Mouse (Mus musculus) MEL (cell line): ENCODE data around the gene Fdps.

ENCODE experiments used
- CHD2 ChIP-seq: IDR thresholded peaks from 2 replicates; pipeline ENCODE4 v1.6.1; 2011; ENCODE audit warnings: low read length, improper control_type of control experiment
- CTCF ChIP-seq, 3 experiments: IDR thresholded peaks in 2 of 3; conservative IDR thresholded peaks in 1 of 3; 2 replicates each; pipeline ENCODE4 v1.5.1; 2011 to 2012; ENCODE audit warnings: low read length in 3 of 3, low read depth in 2 of 3, mild to moderate bottlenecking in 2 of 3, improper control_type of control experiment in 1 of 3, inconsistent platforms in 1 of 3, mixed read lengths in 1 of 3, moderate library complexity in 1 of 3; ENCODE audit not compliant: control insufficient read depth in 1 of 3, insufficient read depth in 1 of 3, poor library complexity in 1 of 3, severe bottlenecking in 1 of 3
- EP300 ChIP-seq, 2 experiments: IDR thresholded peaks; 2 replicates each; pipeline ENCODE4 v1.6.1; 2011; ENCODE audit warnings: improper control_type of control experiment in 2 of 2, low read length in 2 of 2, low read depth in 1 of 2, mild to moderate bottlenecking in 1 of 2
- ZKSCAN1 ChIP-seq: IDR thresholded peaks from 2 replicates; pipeline ENCODE4 v1.6.1; 2012; ENCODE audit warnings: low read depth, mild to moderate bottlenecking, inconsistent platforms, low read length, improper control_type of control experiment, moderate library complexity
- ZMIZ1 ChIP-seq: IDR thresholded peaks from 2 replicates; pipeline ENCODE4 v1.6.1; 2012; ENCODE audit warnings: low read depth, mild to moderate bottlenecking, inconsistent platforms, low read length, improper control_type of control experiment, moderate library complexity

DNA sequence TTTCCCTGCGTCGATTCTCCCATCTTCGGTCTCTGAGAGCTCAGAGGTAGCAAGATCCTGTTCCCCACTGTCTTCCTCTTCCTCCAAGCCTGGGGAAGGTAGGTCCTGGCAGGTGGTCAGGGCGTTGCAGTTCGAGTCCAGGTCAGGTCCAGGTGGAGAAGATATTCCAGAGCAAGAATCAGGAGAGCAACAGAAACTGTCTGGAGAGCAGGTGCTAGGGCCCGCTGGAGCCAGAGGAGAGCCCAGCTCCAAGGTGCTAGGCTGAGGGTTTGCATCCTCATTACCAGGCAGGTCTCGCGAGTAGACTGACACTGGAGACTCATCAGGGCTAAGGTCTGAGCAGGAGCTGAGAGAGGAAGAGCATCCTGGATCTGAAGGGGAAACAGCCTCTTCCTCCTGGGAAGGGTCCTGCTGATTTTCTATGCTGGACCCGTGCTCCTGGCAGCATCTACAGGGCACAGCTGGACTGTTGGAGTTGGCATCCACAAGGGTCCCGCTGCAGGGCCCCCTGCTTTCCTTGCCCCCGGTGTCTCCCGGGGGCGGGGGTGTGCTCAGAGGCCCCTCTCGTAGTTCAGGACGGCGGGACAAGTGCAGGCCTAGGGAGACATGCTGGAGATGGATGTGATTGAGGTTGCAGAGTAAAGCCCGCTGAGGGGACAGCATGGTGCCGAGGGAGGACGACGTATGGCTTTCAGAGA is 9.8 kb downstream of the Fdps start:
- TF ChIP-seq CTCF (IDR thresholded peaks at IDR 0.05 in 2 of 3, conservative IDR thresholded peaks at IDR 0.05 in 1 of 3; ENCODE audit: control insufficient read depth in 1 of 3, insufficient read depth in 1 of 3, low read depth in 2 of 3, low read length in 3 of 3, poor library complexity in 1 of 3, severe bottlenecking in 1 of 3), result no peak
- no peak for TF ChIP-seq ZKSCAN1
- no peak for TF ChIP-seq CHD2
- TF ChIP-seq EP300 (IDR thresholded peaks at IDR 0.05; ENCODE audit: low read depth in 1 of 2, low read length in 2 of 2), result no peak
- no peak for TF ChIP-seq ZMIZ1
